17 mouse cellular contexts compared by ENCODE assay signal in the genomic region with DNA sequence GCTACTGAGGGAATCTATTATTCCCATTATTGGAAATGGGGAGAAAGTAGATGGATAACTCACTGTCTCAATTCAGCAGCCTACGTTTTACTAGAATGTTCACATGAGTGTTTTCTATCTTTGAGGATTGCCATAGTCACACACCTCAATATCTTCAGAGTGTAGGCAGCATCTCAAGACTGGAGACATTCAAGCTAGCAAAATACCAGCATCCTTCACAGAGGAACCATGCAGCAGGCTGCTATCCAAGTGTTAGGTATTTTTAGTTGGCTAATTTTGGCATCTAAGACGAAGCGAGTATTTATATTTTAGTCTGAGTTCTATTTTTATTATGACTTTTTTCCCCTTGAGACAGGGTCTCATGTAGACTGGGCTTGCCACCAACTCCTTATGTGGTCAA. TPM values are rescaled to one million over a fixed set of nuclear protein-coding genes. Genes with fewer than 3 reads are reported as not detected.
DNase-seq lines count a peak whose midpoint lies in the region; ATAC-seq lines count a peak whose summit lies in the region.
"Had no signal": no experiment of that assay in that cellular context is flagged by ENCODE, and none has a peak within 500 bp of the region (broad histone marks: within the 10 kb centered on the region; RNA-seq: fewer than 3 reads in every experiment).

No protein-coding gene starts in this region.

- no peak for DNase-seq in frontal cortex, postnatal 14 days (ENCODE audit: low spot score in 2 of 2)
- peak; percentile 6 to 17 for DNase-seq in heart, adult 9 months (ENCODE audit: low spot score in 2 of 2)
- DNase-seq in heart, postnatal 14 days = no peak
- peak; percentile 58 for DNase-seq in brain, adult 2 months (ENCODE audit: low read depth, low spot score)
- peak; percentile 5 for DNase-seq in heart, postnatal 4 days
- no peak for DNase-seq in testis, postnatal 14 days (ENCODE audit: low spot score)
- DNase-seq: adrenal gland, postnatal 25 days; cerebellum, adult 18-20 months; cerebellum, postnatal 10 days; kidney, adult 18-20 months; kidney, postnatal 25 days; right cerebral cortex, postnatal 25 days; thymus, adult 18-20 months; thymus, postnatal 25 days had no signal

- intact Hi-C loops in heart, postnatal 14 days (cut with DNase I) = no loop called here

- peak; percentile 86 for ATAC-seq in frontal cortex, adult (ENCODE audit: low TSS enrichment)
- ATAC-seq: hindbrain, embryonic 16.5 days; midbrain, embryonic 16.5 days had no signal

RNA-seq across cellular contexts. Expression of a gene that starts 24.9 kb away (rescaled TPM):
- total RNA-seq in heart, postnatal 14 days (2021) = 10 to 100 TPM; 90.4 to 95.3 TPM
- total RNA-seq in heart, postnatal 4 days (2021) = 100 to 1,000 TPM; 105 to 107 TPM

RNA-seq across cellular contexts. Expression of a gene that starts 48.0 kb away (rescaled TPM):
- 10 to 100 TPM; 59.4 to 65.2 TPM for total RNA-seq in heart, postnatal 14 days (2021)
- total RNA-seq in heart, postnatal 4 days (2021) = 10 to 100 TPM; 88.0 to 93.6 TPM

Comparison
In these comparisons a context has a peak if more than half of its experiments do, and no peak if none do; other contexts are left out.
1. DNase-seq: peak in heart, adult 9 months (2 of 2), brain, adult 2 months (single experiment) and heart, postnatal 4 days (single experiment); none in frontal cortex, postnatal 14 days (0 of 2), heart, postnatal 14 days (0 of 2) and testis, postnatal 14 days (single experiment).